Mouse (Mus musculus) T-helper 17 cell (primary cell): ENCODE results near the gene Trim63.
"Not testable (repeated sequence)": the region's sequence is repeated elsewhere in the genome, so short reads cannot be mapped to it uniquely, and the experiment has no call there.

ENCODE experiments used
- in situ Hi-C, 2 experiments: fragments of 300-600 bp; cut with MboI, MseI; formaldehyde crosslinking; loops; 1 replicate in 1 of 2; 2 replicates in 1 of 2; pipeline ENCODE4 v1.15.1; 2025; ENCODE audit warnings: high pct_unique_total_duplicates in 2 of 2

The Trim63 gene

DNA sequence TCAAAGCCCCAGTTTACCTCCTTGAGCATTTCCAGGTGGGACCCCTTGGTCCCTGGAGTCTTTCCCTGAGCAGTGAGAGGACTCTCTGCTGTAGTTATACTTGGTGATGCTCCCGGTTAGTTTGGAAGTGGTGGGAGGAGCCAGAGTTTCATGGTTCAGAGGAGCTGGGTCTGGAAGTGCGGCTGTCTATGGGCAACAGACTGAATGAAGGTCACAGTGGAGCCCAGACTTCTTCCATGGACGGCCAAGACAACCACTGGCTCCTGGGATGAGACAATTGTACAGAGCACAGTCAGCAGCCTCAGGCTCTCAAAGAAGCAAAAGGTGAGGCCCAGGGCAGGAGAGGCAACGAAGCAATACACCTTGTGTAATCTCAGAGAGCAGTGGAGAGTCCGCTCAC lies 15.4 kb downstream of the Trim63 start:
- in situ Hi-C loops, result no loop called here

DNA sequence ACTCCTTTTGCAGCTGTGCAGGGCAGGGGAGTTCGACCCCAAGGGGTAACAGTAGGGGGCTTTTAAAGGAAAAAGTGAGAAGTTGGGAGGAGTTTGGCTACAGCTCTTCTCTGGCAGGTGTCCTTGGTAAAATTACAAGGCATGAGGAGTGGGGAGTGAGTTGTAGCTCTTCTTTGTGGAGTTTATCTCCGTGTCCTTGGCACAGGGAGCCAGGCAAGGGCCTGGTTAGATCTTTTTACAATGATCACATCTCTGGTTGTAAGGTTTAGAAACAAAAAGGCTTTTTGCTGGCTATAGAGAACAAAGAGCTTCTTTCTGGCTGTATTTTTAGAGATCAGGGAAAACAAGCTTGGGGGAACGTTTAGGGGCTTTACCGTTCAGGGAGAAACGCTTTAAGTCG lies 26.3 kb downstream of the Trim63 start:
- in situ Hi-C loops, result not testable (repeated sequence)

DNA sequence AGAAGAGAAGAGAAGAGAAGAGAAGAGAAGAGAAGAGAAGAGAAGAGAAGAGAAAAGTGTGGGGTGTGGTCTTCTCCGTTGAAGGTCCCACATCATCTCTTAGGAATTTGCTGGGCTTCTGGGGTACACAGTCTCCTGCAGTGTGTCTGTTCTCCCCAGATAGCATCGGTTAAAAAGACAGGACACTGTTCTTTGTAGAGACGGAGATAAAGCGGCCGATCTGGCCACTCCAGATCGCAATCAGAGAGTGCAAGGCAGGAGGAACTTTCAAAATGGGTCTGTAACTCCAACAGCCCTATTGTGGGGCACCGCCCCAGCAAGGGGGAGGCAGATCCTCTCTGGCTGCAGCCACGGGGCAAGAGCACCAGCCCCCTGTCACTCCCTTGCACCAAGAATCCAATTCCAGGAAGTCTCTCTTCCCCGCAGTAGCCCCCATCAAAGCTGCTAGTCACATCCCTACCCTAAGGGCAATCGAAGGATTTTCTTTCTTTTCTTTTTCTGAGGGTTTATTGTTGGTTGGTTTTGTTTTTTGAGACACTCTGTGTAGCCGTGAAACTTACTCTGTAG lies 27.4 kb downstream of the Trim63 start:
- in situ Hi-C loops, result no loop called here

DNA sequence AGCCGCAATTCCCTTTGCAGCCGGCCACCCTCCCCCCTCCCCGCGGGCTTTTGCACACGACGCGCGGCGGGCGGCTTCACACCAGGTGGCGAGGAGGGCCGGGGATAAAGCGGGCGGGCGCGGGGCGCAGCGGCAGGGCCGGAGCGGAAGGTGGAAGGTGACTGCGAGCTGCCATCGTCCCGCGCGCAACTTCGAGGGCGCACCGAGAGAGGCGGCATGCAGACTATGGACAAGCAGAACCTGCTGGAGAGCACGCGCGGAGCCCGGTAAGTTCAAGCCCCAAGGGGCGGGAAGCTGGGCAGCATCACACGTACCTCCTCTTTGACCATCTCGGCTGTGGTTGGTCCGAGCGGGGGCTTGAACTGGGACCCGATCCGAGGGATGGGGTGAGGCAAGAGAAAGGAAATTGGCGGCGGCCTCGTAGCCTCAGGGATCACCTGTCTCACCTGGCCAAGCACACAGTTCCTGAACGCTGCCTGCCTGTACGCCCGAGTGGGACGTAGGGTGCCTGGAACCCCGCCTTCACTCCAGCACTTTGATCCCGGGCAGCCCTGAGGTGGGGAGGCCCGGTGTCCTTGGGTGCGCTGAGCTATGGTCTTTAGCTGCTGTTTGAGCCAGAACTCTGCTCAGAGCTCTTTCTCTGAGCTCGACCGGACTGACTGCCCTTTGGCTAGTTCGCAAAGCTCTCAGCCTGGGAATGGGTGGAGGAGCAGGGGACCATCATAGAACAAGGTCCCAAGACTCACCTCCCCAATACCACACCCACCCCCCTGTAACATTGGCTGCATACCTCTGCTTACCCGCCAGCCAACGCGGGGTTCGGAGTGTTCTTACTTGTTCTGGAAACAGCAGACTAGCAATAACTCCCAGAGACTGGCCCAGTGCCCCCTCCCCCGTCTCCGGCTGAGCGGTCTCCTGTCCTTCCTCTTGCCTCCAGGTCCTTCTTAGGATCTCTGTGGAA lies 28.4 kb downstream of the Trim63 start, which contains the start of gene Slc30a2:
Gene Slc30a2 (plus strand): TSS at position 111 of the 961 bp plus-strand sequence.
- in situ Hi-C loops, result no loop called here

DNA sequence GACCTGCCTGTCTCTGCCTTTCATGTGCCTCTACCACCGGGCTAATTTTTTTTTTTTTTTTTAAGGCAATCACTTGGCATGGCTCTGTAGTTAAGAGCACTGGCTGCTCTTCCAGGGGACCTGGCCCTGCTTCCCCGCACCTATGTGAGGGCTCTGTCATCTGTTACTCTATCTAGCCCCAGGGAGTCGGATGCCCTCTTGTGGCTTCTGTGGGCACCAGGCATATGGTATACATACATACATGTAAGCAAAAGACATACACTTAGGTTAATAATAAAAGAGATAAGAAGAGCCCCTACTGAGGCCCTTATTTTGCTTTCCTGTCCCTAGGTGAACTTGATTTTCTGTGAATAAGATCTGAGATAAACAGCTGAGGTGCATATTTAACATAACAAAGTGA lies 29.7 kb downstream of the Trim63 start:
- in situ Hi-C loops, result no loop called here

DNA sequence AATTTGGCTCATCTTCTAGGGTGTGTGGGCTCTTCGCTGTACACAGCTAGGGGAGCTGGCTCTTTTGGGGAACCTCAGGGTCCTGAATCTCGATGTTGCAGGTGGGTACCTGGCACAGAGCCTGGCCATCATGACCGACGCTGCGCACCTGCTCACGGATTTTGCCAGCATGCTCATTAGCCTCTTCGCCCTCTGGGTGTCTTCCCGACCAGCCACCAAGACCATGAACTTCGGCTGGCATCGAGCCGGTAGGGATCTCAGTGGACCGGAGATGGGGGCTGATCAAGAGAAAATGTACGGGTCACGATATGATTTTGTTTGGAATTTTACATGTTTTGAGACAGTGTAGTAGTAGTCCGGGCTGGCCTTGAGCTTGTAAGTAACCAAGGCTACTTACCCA lies 30.9 kb downstream of the Trim63 start:
- in situ Hi-C loops, result no loop called here

DNA sequence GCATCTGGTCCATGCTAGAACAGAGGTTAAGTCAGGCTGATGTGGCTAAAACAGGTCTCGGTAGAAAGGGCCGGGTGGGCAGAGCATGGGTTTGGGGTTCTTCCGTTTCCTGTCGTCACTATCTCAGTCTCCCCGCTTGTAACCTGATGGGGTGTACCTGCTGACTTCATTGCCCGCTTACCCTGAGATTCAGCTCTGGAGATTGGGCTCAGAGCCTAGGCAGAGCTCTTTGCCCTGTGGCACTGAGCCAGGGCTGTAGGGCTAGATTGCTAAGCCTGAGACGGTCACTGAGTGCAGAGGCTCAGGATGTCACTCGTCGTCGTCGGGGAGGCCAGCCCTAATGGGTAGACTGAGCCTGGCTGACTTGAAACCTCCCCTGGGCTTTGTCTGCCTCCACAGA lies 33.2 kb downstream of the Trim63 start:
- in situ Hi-C loops, result no loop called here

DNA sequence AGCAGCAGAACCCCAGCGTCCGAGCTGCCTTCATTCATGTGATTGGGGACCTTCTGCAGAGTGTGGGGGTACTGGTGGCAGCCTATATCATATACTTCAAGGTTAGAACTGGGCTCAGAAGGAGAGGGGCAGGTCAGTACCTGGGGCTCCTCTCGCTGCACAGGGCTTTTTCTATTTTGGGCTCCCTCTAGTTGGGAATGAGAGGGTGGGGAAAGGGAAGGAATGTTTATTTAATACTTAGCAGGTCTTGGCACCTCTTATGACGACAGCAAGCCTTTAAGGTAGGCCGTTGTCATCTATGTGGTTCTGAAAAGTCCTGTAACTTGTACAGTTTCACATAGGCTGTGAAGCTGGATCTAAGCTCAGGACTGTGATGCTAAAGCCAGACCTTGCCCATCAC lies 33.6 kb downstream of the Trim63 start:
- in situ Hi-C loops, result no loop called here

DNA sequence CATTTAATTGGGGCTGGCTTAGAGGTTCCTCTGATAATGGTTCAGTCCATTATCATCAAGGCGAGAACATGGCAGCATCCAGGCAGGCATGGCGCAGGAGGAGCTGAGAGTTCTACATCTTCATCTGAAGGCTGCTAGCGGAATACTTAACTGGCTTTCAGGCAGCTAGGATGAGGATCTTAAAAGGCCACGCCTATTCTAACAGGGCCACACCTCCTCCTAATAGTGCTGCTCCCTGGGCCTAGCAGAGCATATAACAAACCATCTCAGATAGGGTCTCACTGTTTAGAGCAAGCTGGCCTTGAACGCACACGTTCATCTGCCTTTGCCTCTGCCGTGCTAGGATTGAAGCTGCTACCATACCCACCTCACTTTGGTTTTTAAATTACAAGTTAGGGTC lies 34.9 kb downstream of the Trim63 start:
- in situ Hi-C loops, result no loop called here

DNA sequence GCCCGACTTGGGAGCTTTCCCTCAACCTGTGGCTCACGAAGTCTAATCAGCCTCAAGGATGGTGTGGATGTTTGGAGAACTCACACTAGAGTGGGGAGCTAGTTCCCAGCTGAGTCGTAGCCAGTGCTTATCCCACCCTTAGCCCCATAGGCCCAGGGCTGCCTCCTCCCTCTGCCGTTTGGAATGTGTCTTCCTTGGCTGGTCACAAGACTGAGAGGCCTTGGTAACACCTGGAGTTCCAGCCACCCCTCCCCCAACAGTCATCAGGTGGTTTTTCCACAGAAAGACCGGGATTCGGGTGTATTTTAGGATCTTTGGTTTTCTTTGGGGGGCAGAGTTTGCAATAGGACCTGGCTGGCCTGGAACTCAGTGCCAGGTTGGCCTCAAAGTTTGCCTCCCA lies 35.7 kb downstream of the Trim63 start:
- in situ Hi-C loops, result no loop called here

DNA sequence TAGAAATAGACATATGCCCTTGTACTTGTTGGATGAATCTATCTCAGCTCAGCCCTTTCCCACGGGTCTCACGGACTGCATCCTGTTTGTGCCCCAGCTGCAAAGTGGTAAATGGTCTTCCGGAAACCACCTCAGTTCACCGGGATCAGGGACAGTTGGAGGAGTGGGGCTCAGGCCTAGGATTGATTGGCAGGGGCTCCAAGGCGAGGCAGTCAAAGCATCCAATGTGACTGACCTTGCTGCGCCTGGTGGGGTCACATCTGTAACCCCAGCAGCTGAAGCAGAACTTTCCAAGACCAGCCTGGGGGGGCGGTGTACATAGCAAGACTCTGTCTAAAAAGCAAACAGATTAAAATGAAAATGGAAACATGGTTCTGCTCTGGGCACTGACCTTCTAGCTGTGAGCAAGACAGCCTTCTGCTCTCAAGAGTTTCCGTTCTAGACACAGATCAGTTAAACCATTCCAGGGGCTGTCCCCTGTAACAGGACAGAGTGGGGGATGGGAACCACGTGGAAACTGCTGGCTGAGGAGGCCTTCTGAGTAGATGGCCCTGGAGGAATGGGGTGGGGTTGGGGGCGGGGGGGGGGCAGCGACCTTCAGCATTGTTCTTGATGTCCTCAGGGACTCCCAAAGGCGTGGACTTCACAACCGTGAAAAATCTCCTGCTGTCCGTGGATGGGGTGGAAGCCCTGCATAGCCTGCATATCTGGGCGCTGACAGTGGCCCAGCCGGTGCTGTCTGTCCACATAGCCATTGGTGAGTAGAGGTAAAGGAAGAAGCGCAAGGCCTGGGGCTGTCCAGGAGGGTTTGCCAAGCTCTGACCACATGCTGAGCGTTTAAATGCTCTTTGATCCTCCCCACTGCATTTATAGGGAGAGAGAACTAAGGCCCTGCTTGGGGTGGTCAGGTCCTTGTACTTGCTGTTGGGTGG lies 36.7 kb downstream of the Trim63 start:
- in situ Hi-C loops, result no loop called here

DNA sequence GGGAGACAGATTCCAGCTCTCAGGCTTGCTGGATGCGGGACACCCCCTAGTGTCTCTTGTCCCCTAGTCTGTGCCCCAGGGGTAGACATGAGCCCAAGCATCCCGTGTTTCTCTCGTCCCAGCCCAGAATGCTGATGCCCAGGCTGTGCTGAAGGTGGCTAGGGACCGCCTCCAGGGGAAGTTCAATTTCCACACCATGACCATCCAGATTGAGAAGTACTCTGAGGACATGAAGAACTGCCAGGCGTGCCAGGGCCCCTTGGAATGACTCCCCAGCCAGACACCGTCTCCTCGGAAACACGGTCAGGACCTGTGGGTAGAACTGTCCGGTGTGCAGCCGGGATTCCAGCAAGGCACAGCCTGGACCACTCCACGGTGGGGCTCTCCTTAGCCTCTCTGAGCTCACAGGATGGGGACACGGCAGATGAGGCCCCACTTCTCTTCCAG lies 37.4 kb downstream of the Trim63 start:
- in situ Hi-C loops, result no loop called here

DNA sequence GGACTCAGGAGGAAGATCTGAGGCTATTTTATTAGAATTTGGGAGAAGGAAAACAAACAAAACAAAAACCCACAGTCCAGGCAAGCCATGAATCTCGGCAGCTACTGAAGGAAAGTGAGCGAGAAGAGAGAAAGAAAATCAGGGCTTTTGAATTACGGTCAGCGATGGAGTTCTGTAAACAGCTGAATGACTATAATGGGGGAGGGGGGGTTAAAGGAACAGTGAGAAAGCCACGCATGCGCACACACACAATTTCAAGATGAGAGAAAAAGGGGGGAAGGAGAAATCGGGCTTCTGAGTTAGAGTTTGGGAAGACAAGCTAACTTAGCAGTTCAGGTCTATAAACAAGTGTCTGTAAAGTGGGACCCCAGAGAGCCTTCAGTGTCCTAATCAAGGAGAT lies 38.0 kb downstream of the Trim63 start:
- in situ Hi-C loops, result no loop called here

DNA sequence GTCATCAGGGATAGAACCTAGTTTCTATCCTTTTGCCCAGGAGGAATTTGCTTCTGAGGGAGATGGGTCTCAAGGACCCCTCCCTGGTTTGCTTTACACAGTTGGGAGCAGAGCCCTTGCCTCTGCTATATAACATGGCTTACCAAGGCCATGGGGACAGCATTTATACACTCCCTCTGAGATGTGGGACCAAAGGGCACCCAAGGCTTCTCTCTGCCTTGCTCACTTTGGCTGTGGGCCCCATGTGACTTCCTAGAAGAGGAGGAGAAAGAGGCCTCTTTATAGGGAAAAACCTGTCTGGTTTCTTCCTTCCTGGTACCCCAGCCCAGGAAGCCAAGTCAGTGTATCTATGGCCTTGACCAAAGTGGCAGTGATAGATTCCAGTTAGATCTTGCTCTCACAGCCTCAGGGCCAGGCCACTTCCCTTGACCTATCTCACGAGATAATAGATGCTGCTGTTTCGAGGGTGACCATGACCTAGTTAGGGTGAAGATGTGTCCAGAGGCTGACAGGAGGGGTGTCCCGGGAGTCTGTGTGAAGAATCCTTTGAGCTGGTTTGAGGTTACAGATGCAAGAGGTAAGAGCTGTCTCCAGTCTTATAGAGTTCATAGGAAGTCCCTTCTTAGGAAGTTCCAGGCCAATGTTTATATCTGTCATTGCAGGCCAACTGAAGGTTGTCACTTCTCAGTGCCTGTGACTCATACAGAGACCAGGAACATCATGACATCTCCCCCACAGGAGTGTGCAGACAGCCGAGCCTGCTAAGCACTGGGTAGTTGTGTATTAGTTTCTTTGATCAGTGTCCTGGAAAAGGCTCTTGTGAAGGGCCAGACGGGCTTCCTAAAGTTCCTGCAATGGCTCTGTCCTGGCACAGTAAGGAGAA lies 38.8 kb downstream of the Trim63 start:
- in situ Hi-C loops, result no loop called here

DNA sequence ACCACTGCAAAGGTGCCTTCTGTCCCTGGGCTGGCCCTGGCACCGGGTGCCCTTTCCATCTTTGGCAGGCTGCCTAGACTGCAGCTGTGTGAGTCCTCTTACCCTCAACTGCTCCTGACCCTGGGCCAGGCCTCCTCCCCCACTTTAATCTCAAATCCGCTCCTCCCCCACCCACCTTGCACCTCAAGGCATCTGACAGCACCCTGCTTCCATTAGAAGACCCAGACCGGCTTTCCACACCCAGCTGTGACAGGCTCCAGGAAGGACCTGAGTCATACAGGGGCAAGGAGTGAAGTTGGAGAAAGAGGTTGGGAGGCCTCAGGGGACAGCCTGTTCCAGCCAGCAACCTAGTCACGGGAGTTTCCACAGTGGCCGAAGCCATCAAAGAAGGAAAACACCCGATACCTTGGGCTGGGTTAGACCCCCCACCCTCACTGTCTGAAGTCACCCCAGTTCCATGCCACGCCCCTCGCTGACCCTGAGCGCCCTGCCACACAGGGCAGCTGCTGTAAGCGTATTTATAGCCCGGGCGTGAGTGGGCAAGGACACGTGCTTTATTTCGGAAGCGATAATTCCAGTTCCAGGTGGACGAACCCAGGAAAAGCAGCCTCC lies 41.0 kb downstream of the Trim63 start:
- in situ Hi-C loops, result no loop called here

DNA sequence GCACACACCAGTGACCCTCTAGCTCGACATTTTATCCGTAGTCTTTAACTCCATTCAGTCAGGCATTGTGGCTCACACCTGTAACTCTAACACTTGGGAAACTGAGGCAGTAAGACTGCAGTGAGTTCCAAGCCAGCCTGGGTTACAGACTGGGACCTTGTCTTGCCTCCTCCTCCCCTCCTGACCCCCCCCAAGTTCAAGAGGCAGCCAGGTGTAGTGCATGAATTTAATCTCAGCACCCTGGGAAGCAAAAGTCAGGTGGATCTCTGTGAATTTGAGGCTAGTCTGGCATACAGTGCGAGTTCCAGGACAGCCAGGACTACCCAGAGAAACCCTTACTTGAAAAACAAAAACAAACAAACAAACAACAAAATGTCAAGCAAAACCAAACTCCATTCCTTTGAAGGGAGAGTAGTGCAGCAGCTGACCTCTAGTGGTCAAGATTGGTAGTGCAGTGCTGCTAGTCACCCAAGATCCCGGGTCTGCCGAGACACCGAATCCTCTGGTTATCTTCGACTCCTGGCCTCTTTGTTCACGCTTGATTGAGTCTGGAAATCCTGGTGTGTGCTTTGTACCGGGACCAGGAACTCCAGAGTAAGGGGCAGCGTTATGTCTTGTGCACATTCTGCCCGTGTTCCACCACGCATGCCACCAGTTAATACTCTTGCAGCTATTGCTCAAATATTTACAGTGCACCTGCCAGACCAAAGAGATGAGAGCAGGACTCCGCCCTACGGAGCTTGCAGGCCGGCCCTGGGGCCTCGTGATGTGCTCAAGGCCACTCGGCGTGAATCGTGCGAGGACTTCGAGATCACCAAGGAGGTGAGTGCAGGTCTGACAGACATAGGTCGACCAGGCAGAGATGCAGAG lies 41.9 kb downstream of the Trim63 start:
- in situ Hi-C loops, result no loop called here

DNA sequence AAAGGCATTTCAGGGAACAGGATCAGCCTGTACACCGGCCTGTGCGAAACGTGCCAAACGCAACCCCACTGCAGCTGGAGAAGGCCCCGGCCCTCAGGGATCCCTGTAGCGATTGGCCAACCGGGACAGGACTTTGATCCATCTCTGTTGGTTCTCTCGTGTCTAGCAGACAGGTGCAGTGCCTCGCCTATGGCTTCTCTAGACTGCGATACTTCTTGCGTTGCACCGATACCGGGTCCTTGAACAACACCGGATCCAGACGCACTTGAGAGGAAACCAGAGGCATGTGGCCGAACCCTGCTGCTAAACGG lies 42.5 kb downstream of the Trim63 start:
- in situ Hi-C loops, result no loop called here

DNA sequence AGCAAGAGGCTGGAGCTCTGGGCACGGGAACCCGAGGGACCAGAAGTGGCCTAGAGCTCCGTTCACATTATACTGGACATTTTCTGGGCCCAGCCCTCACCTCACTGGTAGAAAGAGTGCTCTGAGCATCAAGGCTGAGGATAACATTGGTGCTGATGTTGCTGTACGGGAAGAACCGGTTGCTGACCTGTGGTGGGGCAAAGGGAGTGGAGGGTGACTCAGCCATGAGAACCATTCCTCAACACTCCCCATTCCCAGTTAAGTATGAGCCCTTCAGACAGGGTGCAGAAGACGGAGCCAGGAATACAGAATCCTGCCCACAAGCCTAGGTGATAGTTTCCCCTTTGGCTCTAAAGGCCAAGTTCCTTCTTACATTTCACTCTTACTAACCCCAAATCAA lies 44.7 kb downstream of the Trim63 start:
- in situ Hi-C loops, result loop anchor here in 1 of 2 experiments (10.0 kb wide), 1 partner anchor 1575 kb away; no protein-coding TSS in a partner anchor

DNA sequence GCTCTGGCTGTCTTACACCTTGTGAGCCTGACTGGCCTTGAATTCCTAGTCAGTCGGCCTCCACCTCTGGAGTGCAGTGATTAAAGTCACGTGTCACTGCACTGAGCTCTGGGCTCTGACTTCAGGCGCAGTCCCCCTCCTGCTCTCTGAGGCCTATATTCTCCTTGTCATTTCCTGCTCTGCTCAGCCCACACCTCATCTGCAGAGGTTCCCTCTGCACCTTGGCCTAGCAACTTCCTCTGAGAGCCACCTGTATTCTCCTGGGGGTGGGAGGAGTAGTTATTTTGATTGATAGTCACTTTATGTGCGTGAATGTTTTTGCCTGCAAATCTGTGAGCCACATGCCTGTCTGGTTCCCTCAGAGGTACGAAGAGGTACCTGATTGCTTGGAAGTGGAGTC lies 46.3 kb downstream of the Trim63 start:
- in situ Hi-C loops, result loop anchor here in 1 of 2 experiments (10.0 kb wide), 1 partner anchor 1574 kb away; no protein-coding TSS in a partner anchor
